Mouse (Mus musculus) forebrain, embryonic 14.5 days (tissue): ENCODE data around the gene Kcnip4. TPM values are rescaled to one million over a fixed set of nuclear protein-coding genes. Genes with fewer than 3 reads are reported as not detected.

ENCODE experiments used
- ATAC-seq: fragments of 200-750 bp; cut with Nextera tagmentation; 2 replicates; pipeline ENCODE4 v1.8.0; 2017; ENCODE audit warnings: mild to moderate bottlenecking, moderate library complexity
- DNase-seq: peaks from one replicate; pipeline ENCODE4 v3.0.0-alpha.2; 2015; ENCODE audit warnings: low spot score
- H3K27ac ChIP-seq: fragments of 300-500 bp; sonication (generic); 2 replicates; pipeline ENCODE4 v1.5.1; 2014; ENCODE audit warnings: low read depth, mild to moderate bottlenecking, control low read depth, low read length, moderate library complexity
- H3K27me3 ChIP-seq: fragments of 300-500 bp; sonication (generic); replicated peaks from 2 replicates; pipeline ENCODE4 v1.6.1; 2014; ENCODE audit warnings: low read length, control low read depth, mixed read lengths; ENCODE audit not compliant: control insufficient read depth, insufficient read depth
- H3K36me3 ChIP-seq: fragments of 300-500 bp; sonication (generic); 2 replicates; pipeline ENCODE4 v1.6.1; 2014; ENCODE audit warnings: low read length, control low read depth; ENCODE audit not compliant: control insufficient read depth, insufficient read depth
- H3K4me1 ChIP-seq: fragments of 300-500 bp; sonication (generic); 2 replicates; pipeline ENCODE4 v1.6.1; 2014; ENCODE audit warnings: antibody characterized with exemption, low read length, control low read depth; ENCODE audit not compliant: control insufficient read depth, insufficient read depth
- H3K4me2 ChIP-seq: fragments of 300-500 bp; sonication (generic); 2 replicates; pipeline ENCODE4 v1.6.1; 2014; ENCODE audit warnings: mild to moderate bottlenecking, control low read depth, low read length
- H3K4me3 ChIP-seq: fragments of 300-500 bp; sonication (generic); 2 replicates; pipeline ENCODE4 v1.5.1; 2014; ENCODE audit warnings: low read depth, low read length, control low read depth
- H3K9ac ChIP-seq: fragments of 300-500 bp; sonication (generic); 2 replicates; pipeline ENCODE4 v1.6.1; 2014; ENCODE audit warnings: mild to moderate bottlenecking, low read length, control low read depth, moderate library complexity
- H3K9me3 ChIP-seq: fragments of 300-500 bp; sonication (generic); replicated peaks from 2 replicates; pipeline ENCODE4 v1.6.1; 2016; ENCODE audit warnings: low read length, control low read depth, mixed read lengths; ENCODE audit not compliant: control insufficient read depth
- WGBS: fragments of 180-500 bp; shearing (Covaris S2); extraction: QIAGEN DNeasy Blood & Tissue Kit; methylation state at CpG from one replicate; pipeline ENCODE4 v1.1.7; 2014; 5-methylcytosine and 5-hydroxymethylcytosine counted together
- polyA plus RNA-seq: library from polyadenylated mRNA; unstranded; fragments of >200 nt; fragmentation: Nextera tagmentation; extraction: Ambion mirVana; gene quantifications from 2 replicates; pipeline ENCODE4 v1.2.1, GENCODE M21; 2014

Kcnip4 gene
- polyA plus RNA-seq, 1 experiment from 2014 or later: 8.0 TPM

- no peaks in the 10 kb centered on the region for H3K9me3 ChIP-seq
- peak; percentile 13 for DNase-seq
- no peak overlapping the region for H3K4me3 ChIP-seq
- H3K4me1 ChIP-seq: no peaks in the 10 kb centered on the region
- ATAC-seq: no peak
- H3K36me3 ChIP-seq: no peaks in the 10 kb centered on the region
- no peak overlapping the region for H3K9ac ChIP-seq
- no peaks in the 10 kb centered on the region for H3K27me3 ChIP-seq
- WGBS: 43% methylated on average over 4 of the region's 4 CpGs
- no peak overlapping the region for H3K4me2 ChIP-seq
- no peak overlapping the region for H3K27ac ChIP-seq
Measured at GRCm38 (mm10) chr5:48650496-48650895, 874.2 kb downstream of the Kcnip4 start.

DNA sequence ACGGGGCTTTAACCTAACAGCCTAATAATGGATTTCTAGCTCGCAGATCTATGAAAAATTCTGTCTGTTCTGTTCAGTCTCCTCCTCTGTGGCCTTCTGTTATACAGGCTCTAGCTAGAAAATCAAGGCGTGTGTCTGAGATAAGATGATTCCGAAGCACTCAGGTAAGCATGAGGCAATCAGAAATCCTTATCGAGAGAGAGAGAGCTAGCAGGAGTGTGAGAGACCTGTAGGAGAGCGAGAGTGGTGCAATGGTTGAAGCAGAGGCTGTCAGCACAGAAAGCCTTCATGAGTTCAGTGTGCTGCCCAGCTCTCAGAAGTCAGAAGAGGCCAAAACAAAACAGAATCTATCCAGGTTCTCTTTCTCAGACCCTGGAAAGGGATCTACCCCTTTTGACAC lies 888.0 kb downstream of the Kcnip4 start:
- Histone ChIP-seq H3K4me2 (no peak overlapping the region), H3K27me3 (no peaks in the 10 kb centered on the region), H3K27ac (no peak overlapping the region), H3K4me3 (no peak overlapping the region), H3K36me3 (no peaks in the 10 kb centered on the region), H3K9ac (no peak overlapping the region), H3K9me3 (no peaks in the 10 kb centered on the region), H3K4me1 (no peaks in the 10 kb centered on the region)
- 89% methylated on average over 6 of the region's 6 CpGs for WGBS
- no peak for DNase-seq
- no peak for ATAC-seq

- WGBS: 84% methylated on average over 3 of the region's 3 CpGs
- Histone ChIP-seq H3K9me3 (no peaks in the 10 kb centered on the region), H3K4me2 (no peak overlapping the region), H3K36me3 (no peaks in the 10 kb centered on the region), H3K27ac (no peak overlapping the region), H3K27me3 (no peaks in the 10 kb centered on the region), H3K4me3 (no peak overlapping the region), H3K9ac (no peak overlapping the region), H3K4me1 (no peaks in the 10 kb centered on the region)
- DNase-seq (peak; percentile 36), ATAC-seq (no peak)
Measured at GRCm38 (mm10) chr5:48633631-48634030, 891.1 kb downstream of the Kcnip4 start.

- Histone ChIP-seq H3K27ac (no peak overlapping the region), H3K4me3 (no peak overlapping the region), H3K9me3 (no peaks in the 10 kb centered on the region), H3K4me2 (no peak overlapping the region), H3K9ac (no peak overlapping the region), H3K36me3 (no peaks in the 10 kb centered on the region), H3K4me1 (no peaks in the 10 kb centered on the region), H3K27me3 (no peaks in the 10 kb centered on the region)
- DNase-seq: peak; percentile 81
- ATAC-seq: peak; percentile 94
- 45% methylated on average over 7 of the region's 7 CpGs for WGBS
Measured at GRCm38 (mm10) chr5:48623370-48623769, 901.3 kb downstream of the Kcnip4 start.

GRCm38 (mm10) chr5:48606916-48607315 lies 917.8 kb downstream of the Kcnip4 start:
- no peak overlapping the region for H3K27ac ChIP-seq
- H3K27me3 ChIP-seq: no peaks in the 10 kb centered on the region
- H3K9ac ChIP-seq: no peak overlapping the region
- H3K4me2 ChIP-seq: no peak overlapping the region
- H3K36me3 ChIP-seq: no peaks in the 10 kb centered on the region
- H3K9me3 ChIP-seq: no peaks in the 10 kb centered on the region
- no peak overlapping the region for H3K4me3 ChIP-seq
- H3K4me1 ChIP-seq: no peaks in the 10 kb centered on the region
- no peak for ATAC-seq
- WGBS: 92% methylated on average over 5 of the region's 5 CpGs
- no peak for DNase-seq

GRCm38 (mm10) chr5:48606281-48606680 lies 918.4 kb downstream of the Kcnip4 start:
- DNase-seq (no peak), ATAC-seq (no peak)
- H3K4me2 ChIP-seq: no peak overlapping the region
- WGBS: 93% methylated on average over 9 of the region's 9 CpGs
- no peaks in the 10 kb centered on the region for H3K27me3 ChIP-seq
- no peak overlapping the region for H3K9ac ChIP-seq
- H3K9me3 ChIP-seq: no peaks in the 10 kb centered on the region
- H3K4me3 ChIP-seq: no peak overlapping the region
- H3K27ac ChIP-seq: no peak overlapping the region
- no peaks in the 10 kb centered on the region for H3K4me1 ChIP-seq
- no peaks in the 10 kb centered on the region for H3K36me3 ChIP-seq

- DNase-seq (peak; percentile 45), ATAC-seq (peak; percentile 70)
- under 1% methylated on average over 12 of the region's 12 CpGs for WGBS
- Histone ChIP-seq H3K36me3 (no peaks in the 10 kb centered on the region), H3K4me1 (no peaks in the 10 kb centered on the region), H3K27me3 (no peaks in the 10 kb centered on the region), H3K9ac (peak overlapping the region; percentile 51), H3K9me3 (no peaks in the 10 kb centered on the region), H3K4me3 (peak overlapping the region; percentile 26), H3K27ac (no peak overlapping the region), H3K4me2 (peak overlapping the region; percentile 50)
Measured at GRCm38 (mm10) chr5:48599481-48600040, 925.1 kb downstream of the Kcnip4 start.

- no peak for ATAC-seq
- Histone ChIP-seq H3K4me3 (no peak overlapping the region), H3K4me2 (no peak overlapping the region), H3K4me1 (no peaks in the 10 kb centered on the region), H3K27me3 (no peaks in the 10 kb centered on the region), H3K27ac (no peak overlapping the region), H3K9ac (no peak overlapping the region), H3K9me3 (no peaks in the 10 kb centered on the region), H3K36me3 (no peaks in the 10 kb centered on the region)
- no peak for DNase-seq
Measured at GRCm38 (mm10) chr5:48588014-48588413, 936.7 kb downstream of the Kcnip4 start.

GRCm38 (mm10) chr5:48583431-48583830 lies 941.3 kb downstream of the Kcnip4 start:
- peak; percentile 18 for DNase-seq

More at GRCm38 (mm10) chr5:48583431-48583830, 941.3 kb downstream of the Kcnip4 start:
- no peaks in the 10 kb centered on the region for H3K36me3 ChIP-seq
- no peaks in the 10 kb centered on the region for H3K27me3 ChIP-seq
- ATAC-seq: no peak
- H3K9me3 ChIP-seq: no peaks in the 10 kb centered on the region
- WGBS: 80% methylated on average over 1 of the region's 1 CpGs
- H3K4me1 ChIP-seq: no peaks in the 10 kb centered on the region
- H3K9ac ChIP-seq: no peak overlapping the region
- H3K27ac ChIP-seq: no peak overlapping the region
- no peak overlapping the region for H3K4me3 ChIP-seq
- H3K4me2 ChIP-seq: no peak overlapping the region
